8 mouse cellular contexts compared by ENCODE assay signal in the genomic region with DNA sequence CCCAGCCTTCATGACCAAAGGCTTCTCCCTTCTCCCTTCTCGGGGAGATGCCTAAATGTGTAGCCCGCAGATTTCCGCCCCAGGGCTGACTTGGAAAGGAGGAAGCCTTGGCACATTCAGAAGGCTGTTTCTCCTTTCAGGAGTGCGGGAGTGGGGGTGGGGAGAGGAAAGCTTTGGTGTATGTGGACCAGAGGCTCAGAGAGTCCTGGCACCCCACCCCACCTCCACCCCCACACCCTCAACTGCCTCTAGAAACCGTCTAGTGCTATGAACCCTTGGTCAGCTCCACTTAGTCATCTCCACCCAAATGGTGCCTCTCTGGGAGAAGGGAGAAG. TPM values are rescaled to one million over a fixed set of nuclear protein-coding genes. Genes with fewer than 3 reads are reported as not detected.
DNase-seq lines count a peak whose midpoint lies in the region; ATAC-seq lines count a peak whose summit lies in the region.

No protein-coding gene starts in this region.

- H3K4me2 ChIP-seq in heart, embryonic 13.5 days: peak overlapping the region; percentile 89
- H3K4me2 ChIP-seq in liver, embryonic 16.5 days (ENCODE audit: low read depth, low read length): peak overlapping the region; percentile 49
- peak overlapping the region; percentile 86 for H3K4me2 ChIP-seq in stomach, embryonic 15.5 days

- DNase-seq in heart, adult 9 months (ENCODE audit: low spot score in 2 of 2): no peak
- DNase-seq in NIH3T3 (ENCODE audit: low read depth): peak; percentile 78
- DNase-seq in gastrocnemius, postnatal 25 days: peak; percentile 11
- no peak for DNase-seq in layer of hippocampus, postnatal 36 days
- DNase-seq in adrenal gland, adult 2 months: no peak

- H3K27me3 ChIP-seq in heart, embryonic 13.5 days (replicated peaks): no peaks in the 10 kb centered on the region
- H3K27me3 ChIP-seq in liver, embryonic 16.5 days (ENCODE audit: control insufficient read depth, insufficient read depth, low read depth, low read length): peaks cover 15% of the 10 kb centered on the region
- H3K27me3 ChIP-seq in stomach, embryonic 15.5 days (replicated peaks): no peaks in the 10 kb centered on the region

- no peaks in the 10 kb centered on the region for H3K36me3 ChIP-seq in heart, embryonic 13.5 days
- no peaks in the 10 kb centered on the region for H3K36me3 ChIP-seq in liver, embryonic 16.5 days (ENCODE audit: control insufficient read depth, insufficient read depth)
- no peaks in the 10 kb centered on the region for H3K36me3 ChIP-seq in stomach, embryonic 15.5 days

- peak overlapping the region; percentile 85 for H3K9ac ChIP-seq in heart, embryonic 13.5 days
- no peak overlapping the region for H3K9ac ChIP-seq in liver, embryonic 16.5 days (ENCODE audit: low read depth, low read length)
- peak overlapping the region; percentile 74; the same call in 1 of the 2 replicates for H3K9ac ChIP-seq in stomach, embryonic 15.5 days

- ATAC-seq in heart, embryonic 13.5 days (ENCODE audit: extremely low read depth, insufficient number of reproducible peaks, low FRiP score, low TSS enrichment): no peak
- ATAC-seq in liver, embryonic 16.5 days (ENCODE audit: low read depth): no peak
- no peak for ATAC-seq in stomach, embryonic 15.5 days (ENCODE audit: insufficient read depth, low FRiP score, low read depth)

- no peaks in the 10 kb centered on the region for H3K9me3 ChIP-seq in heart, embryonic 13.5 days
- H3K9me3 ChIP-seq in liver, embryonic 16.5 days (replicated peaks; ENCODE audit: control insufficient read depth, low read length): no peaks in the 10 kb centered on the region
- H3K9me3 ChIP-seq in stomach, embryonic 15.5 days: no peaks in the 10 kb centered on the region

- H3K4me3 ChIP-seq in heart, embryonic 13.5 days: peak overlapping the region; percentile 77
- H3K4me3 ChIP-seq in liver, embryonic 16.5 days (ENCODE audit: low read depth, low read length): peak overlapping the region; percentile 56
- peak overlapping the region; percentile 71 for H3K4me3 ChIP-seq in stomach, embryonic 15.5 days (replicated peaks)

- peaks cover 17% of the 10 kb centered on the region for H3K4me1 ChIP-seq in heart, embryonic 13.5 days
- H3K4me1 ChIP-seq in liver, embryonic 16.5 days (ENCODE audit: control insufficient read depth, low read depth, low read length): no peaks in the 10 kb centered on the region
- H3K4me1 ChIP-seq in stomach, embryonic 15.5 days: peaks cover 5% of the 10 kb centered on the region; the same call in 1 of the 2 replicates

- H3K27ac ChIP-seq in heart, embryonic 13.5 days (replicated peaks): no peak overlapping the region
- no peak overlapping the region for H3K27ac ChIP-seq in liver, embryonic 16.5 days (ENCODE audit: low read length)
- H3K27ac ChIP-seq in stomach, embryonic 15.5 days: 0 out of 2 replicates have a peak overlapping the region, but pooled peaks have one; percentile 40

- WGBS in heart, embryonic 13.5 days: 11% methylated on average over 5 of the region's 5 CpGs
- WGBS in liver, embryonic 16.5 days (ENCODE audit: insufficient replicate concordance): 12% methylated on average over 5 of the region's 5 CpGs
- 21% methylated on average over 5 of the region's 5 CpGs for WGBS in stomach, embryonic 15.5 days

RNA-seq across cellular contexts. Expression of a gene that starts 0.4 kb away (rescaled TPM):
- 23.7 and 27.0 TPM in 2 replicates for polyA plus RNA-seq in heart, embryonic 13.5 days (2015; fragmentation: Nextera tagmentation; extraction: Ambion mirVana)
- total RNA-seq in gastrocnemius, postnatal 25 days (2021): 1 to 10 TPM; 2.2 to 3.0 TPM
- 4.3 and 4.5 TPM in 2 replicates for polyA plus RNA-seq in liver, embryonic 16.5 days (2015; fragmentation: Nextera tagmentation; extraction: Ambion mirVana)
- 32.1 and 34.4 TPM in 2 replicates for polyA plus RNA-seq in stomach, embryonic 15.5 days (2015; fragmentation: Nextera tagmentation; extraction: Ambion mirVana)
- 10 to 100 TPM; 42.2 to 43.1 TPM for total RNA-seq in layer of hippocampus, postnatal 36 days (2021)
- 10 to 100 TPM; 10.2 to 14.2 TPM for total RNA-seq in adrenal gland, adult 2 months (2021)
- 6.0 and 6.4 TPM in 2 replicates for polyA plus RNA-seq in adrenal gland, adult 2 months (2012; rRNA removed)

Comparison
In these comparisons a context has a peak if more than half of its experiments do, and no peak if none do; other contexts are left out.
1. DNase-seq: peak in NIH3T3 (single experiment) and gastrocnemius, postnatal 25 days (single experiment); none in heart, adult 9 months (0 of 2), layer of hippocampus, postnatal 36 days (0 of 2) and adrenal gland, adult 2 months (single experiment).
2. Peak in every context shown above with its lines, with median percentiles within 50 percentile points of each other: H3K4me2 ChIP-seq and H3K4me3 ChIP-seq.